Mouse (Mus musculus) liver, postnatal 0 days (tissue): ENCODE results near the gene Ankrd55.

Source experiments
- CTCF ChIP-seq: sonication (generic); IDR thresholded peaks from 2 replicates; pipeline ENCODE4 v1.5.1; 2016; ENCODE audit warnings: antibody characterized with exemption, low read depth
- EP300 ChIP-seq: IDR thresholded peaks from 2 replicates; pipeline ENCODE4 v1.6.1; 2016; ENCODE audit warnings: antibody characterized with exemption, low read depth, mild to moderate bottlenecking

DNA sequence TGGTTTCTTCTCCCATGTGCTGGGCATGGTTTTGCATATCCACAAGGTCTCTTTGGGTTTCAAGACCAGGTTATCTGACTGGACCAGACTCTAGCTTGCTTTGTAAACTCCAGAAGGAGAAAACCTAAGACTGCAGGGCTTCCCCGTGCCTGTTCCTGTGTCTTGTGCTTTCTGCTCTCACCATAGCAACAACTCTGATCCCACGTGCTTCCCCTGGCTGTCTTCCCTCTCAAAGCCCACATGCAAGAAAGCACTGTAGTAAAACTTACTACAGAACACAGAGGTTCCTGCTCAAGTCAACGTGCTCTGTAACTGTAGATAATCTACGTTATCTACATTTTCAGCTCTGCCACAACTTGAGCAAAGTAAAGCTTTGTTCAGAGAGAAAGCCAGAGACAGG lies 4.2 kb downstream of the Ankrd55 start:
- no peak for TF ChIP-seq EP300
- TF ChIP-seq CTCF, result no peak
